Mouse (Mus musculus) retina, postnatal 7 days (tissue): Measurements from ENCODE around the gene Ddx17.

Experiments used
- DNase-seq: peaks from one replicate; pipeline ENCODE4 v3.0.0-alpha.2; 2012; ENCODE audit warnings: low read depth, low spot score

The Ddx17 gene

DNA sequence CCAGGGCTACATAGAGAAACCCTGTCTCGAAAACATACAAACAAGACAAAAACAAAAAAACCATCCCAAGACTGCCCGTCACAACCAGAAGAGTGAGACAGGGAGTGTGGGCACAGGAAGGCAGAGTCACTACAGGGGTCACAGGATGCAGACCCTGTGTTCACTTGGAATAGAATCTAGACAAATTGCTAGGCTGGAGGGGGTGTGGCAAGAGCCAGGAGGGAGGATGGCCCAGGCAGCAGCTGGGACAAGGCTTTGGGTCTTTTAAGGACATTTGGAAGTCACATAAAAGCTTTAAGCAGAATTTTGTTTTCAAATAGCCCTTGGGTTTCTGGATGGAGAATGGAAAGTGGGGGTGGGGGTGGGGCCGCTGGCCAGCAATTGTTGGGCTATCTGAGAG is 28.0 kb downstream of the Ddx17 start:
- no peak for DNase-seq

DNA sequence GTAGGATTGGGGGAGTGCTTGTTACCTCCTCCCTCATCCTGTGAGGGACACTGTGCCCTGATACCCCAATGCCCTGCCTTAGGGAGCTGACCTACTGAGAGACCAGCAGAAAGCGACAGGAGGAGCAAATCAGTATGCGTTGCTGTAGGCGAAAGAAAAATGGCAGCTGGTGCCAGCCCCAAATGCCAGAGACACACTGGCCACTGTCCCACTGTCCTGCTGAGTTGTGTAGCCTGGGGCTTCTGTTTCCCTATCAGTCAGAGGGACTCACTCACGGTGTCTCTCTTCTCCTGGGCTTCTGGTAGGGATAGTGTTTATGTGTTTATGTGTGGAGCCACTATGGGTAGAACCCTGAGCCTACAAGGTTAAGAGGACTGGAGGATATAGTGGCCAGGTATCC is 28.8 kb downstream of the Ddx17 start:
- DNase-seq: no peak

DNA sequence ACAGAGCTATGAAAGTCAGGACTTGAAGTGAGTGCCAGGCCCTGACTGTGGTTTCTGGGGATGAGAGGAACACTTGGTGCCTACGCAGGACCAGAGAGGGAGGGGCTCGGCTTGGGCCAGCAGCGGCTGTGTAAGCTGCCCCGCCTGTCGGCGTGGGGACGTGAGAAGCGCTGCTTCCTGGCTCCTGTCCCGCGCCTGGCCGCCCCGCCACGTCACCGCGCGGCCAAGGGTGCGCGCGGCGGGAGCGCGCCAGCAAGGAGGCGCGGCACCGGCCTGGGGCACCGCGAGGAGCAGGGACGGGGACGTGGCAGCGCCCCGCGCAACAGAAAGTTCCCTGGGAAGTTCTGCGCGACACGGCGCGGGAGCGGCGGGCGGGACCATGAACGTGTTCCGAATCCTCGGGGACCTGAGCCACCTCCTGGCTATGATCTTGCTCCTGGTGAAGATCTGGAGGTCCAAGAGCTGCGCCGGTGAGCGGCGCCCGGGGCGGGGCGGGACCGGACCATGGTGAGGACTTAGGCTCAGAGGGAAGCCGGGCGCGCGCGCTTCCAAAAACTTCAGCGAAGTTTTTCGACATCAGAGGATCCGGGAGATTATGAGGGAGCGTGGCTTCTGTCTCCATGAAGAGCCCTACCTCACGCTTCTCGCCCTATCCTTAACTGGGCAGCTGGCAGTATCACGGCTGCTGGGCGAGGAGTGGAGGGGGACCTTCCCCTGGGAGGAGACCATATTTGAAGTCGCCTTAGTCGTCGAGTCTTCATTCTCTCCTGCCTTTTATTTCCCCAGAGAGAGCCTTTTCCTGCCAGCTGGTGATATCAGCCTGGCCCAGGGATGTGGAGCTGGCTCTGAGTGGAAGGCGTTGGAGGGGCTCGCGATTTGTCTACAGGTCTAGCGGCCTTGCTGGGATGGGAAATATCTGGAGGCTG is 30.1 kb downstream of the Ddx17 start, which contains the start of gene Kdelr3:
Gene Kdelr3, plus strand, starts transcription at position 241 of the 926 bp plus-strand sequence.
- peak; percentile 42 for DNase-seq

- DNase-seq: no peak
These were observed 32.6 kb downstream of the Ddx17 start for GRCm38 (mm10) chr15:79513940-79514339.

DNA sequence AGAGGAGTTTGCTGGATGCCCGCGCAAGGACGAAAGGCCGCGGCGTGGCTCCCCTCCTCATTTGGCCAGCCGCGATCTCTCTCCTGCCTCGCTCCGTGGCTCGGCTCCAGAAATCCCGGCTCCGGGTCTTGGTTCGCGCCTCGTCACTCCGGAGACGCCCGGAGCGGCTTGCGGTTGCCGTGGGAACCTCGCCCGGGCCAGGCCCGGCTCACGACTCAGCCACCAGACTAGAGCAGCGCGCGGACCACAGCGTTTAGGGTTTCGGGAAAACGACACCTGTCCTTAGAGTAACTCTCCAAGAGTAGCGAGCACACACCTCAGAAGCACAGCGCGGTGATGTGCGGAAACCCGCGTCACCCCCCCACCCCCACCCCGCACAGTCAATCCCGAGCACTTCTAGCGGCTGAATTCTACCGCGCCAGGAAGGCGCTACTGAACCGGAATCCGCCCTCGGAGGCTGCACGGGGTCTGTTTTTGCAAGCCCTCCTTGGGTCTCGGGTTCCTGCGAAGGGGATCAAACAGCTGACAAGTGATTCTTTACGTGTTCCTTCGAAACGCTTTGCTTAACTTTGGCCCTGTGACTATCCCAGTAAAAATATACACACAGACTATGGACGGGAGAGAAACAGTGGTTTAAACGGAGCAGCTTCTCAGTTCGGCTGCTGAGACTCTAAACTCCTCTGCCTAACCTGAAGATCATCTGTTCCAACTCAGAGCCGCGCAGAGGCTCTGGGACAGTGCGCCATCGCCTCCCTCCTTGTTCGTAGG is 34.8 kb downstream of the Ddx17 start:
- peak; percentile 73 for DNase-seq

DNA sequence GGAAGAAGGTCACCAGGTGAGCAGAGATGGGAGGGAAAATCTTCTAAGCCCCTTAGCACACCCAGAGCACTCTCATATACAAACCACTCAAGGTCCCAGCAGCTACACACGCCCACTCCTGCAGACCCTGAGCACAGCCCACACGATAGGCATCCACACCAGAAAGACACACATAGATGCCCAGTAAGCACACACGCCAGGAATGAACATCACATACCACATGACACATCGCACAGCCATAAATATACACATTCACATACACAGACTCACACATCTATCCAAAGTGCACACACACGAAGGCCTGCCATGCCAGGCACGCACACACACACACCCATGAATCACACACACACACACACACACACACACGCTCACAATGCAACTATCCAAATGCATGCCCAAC is 36.1 kb downstream of the Ddx17 start:
- no peak for DNase-seq

DNA sequence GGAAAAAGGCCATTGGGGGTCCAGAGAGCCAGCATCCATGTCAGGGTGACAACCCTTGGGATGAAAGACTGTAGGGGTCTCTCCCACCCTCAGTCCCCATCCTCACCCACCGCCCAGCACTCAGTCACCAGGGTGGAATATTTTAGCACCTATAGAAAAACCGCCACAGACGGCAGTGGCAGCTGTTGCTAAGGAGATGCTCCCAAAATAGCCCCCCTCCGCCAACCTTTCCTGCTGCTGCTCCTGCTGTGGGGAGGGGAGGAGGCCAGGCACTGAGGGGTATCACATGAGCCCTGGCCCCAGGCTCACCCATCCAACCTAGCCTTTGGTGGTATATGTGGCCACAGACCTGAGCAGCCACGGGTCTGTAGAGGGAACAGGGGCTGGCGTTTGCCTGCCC is 36.5 kb downstream of the Ddx17 start:
- DNase-seq: no peak

- DNase-seq: no peak
These were observed 39.3 kb downstream of the Ddx17 start for GRCm38 (mm10) chr15:79507055-79507828.

DNA sequence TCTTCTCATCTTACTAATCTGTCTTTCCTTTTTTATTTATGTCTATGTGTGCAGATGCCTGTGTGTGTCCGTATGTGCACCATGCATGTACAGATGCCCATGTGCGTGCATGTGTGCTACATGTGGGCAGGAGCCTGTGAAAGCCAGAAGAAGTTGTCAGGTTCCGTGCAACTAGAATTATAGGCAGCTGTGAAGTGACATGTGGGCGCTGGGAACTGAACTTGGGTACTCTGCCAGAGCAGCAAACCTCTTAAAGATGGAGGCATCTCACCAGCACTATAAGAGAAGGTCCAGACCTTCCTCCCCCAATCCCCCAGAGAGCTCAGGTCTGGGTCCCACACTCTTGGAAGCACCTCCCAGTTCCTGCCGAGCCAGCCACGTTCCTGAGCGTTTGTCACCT is 40.1 kb downstream of the Ddx17 start:
- DNase-seq: no peak

GRCm38 (mm10) chr15:79505616-79506283 is 40.8 kb downstream of the Ddx17 start:
- peak; percentile 61 for DNase-seq

- no peak for DNase-seq
These were observed 41.7 kb downstream of the Ddx17 start, which contains the start of gene Kcnj4 for GRCm38 (mm10) chr15:79504707-79505452. Gene Kcnj4, minus strand, starts transcription at chr15:79505241.

DNA sequence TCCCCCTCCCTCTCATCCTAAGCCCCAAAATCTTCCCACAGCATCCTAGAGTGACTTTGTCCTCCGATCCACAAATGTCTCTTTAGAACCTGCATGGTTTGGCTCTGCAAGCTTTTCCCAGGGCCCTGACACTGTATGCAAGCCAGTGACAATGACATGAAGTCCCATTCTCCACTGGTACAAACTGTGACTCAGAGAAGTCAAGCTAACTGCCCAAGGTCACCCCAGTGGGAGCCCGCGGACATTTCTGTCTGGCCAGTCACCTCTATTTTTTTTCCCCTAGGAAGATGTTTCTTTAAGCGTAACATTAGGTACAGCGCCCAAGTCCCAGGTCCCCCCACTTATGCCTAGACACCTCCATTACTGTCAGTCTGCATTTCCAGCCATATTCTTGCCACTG is 43.1 kb downstream of the Ddx17 start:
- no peak for DNase-seq

- DNase-seq: no peak
These were observed 43.6 kb downstream of the Ddx17 start for GRCm38 (mm10) chr15:79502891-79503341.

GRCm38 (mm10) chr15:79500110-79500509 is 46.4 kb downstream of the Ddx17 start:
- DNase-seq: no peak

DNA sequence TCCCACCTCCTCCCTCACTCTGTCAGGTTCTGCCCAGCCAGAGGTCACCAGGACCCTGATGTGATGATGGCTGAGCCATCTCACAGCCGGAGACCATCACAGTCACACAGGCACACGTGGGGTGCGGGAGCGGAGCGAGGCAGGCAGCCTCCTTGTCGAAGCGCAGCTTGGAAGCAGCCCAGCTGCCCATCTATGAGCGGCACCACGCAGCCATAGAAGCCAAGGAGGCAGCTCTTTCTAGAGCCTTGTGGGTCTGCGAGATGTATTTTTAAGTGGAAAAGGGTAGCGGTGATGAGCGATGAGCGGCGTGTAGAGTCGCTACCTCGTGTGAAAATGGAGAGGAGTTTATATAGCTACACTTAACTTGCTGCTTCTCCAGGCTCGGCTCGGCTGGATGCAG is 53.0 kb downstream of the Ddx17 start:
- DNase-seq: no peak

- no peak for DNase-seq
These were observed 57.1 kb downstream of the Ddx17 start for GRCm38 (mm10) chr15:79489463-79489862.

DNA sequence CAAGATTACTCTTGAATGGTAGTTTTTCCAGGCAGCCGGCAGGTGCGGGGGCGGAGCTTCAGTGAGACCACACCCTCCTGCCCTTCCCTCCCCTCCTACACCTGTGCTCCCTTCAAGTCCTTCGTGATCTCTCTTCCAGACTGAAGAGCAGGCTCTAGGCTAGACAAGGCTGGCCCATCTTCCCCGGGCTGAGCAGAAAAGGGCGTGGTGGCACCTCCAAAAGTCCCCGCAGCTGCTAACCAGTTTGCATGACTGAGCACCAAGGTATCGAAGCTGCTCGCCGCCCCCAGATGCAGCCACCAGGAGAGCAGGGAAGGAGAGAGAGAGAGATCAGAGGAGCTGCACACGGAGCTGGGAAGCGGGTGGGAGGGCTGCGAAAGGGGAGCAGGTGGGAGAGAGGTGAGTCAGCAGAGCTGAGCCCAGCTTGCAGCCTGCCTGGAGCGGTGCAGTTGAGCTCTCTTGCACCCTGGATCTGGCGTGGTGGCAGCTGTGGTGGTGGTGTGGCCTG is 65.3 kb downstream of the Ddx17 start:
- DNase-seq: no peak
